ENCODE assay signal across 8 mouse cellular contexts in the genomic region with DNA sequence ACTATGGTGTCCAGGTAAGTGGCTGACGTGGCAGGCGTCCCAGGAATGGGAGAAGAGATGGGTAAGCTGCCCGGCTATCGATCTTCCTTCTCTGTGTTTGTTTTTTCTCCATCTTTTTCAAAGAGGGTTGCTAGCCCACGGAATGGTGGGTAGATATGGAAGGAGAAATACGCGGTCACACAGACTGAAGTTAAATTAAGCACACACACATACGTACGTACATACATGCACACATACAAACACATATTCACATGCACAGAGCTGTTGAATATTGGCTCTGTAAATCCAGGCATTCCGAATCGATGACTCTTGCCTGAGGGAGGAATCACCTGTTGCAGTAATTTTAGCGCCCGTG. TPM values are rescaled to one million over a fixed set of nuclear protein-coding genes. Genes with fewer than 3 reads are reported as not detected.
DNase-seq lines count a peak whose midpoint lies in the region; ATAC-seq and TF ChIP-seq lines count a peak whose summit lies in the region.

No protein-coding gene starts in this region.

- peak overlapping the region; percentile 96 for H3K27ac ChIP-seq in kidney, postnatal 0 days
- H3K27ac ChIP-seq in hindbrain, embryonic 15.5 days (replicated peaks) = peak overlapping the region; percentile 99
- peak overlapping the region; percentile 98 for H3K27ac ChIP-seq in midbrain, embryonic 15.5 days

- 8% methylated on average over 13 of the region's 13 CpGs for WGBS in kidney, postnatal 0 days
- WGBS in hindbrain, embryonic 15.5 days = 13% methylated on average over 13 of the region's 13 CpGs
- WGBS in midbrain, embryonic 15.5 days = 11% methylated on average over 13 of the region's 13 CpGs

- H3K36me3 ChIP-seq in kidney, postnatal 0 days (ENCODE audit: insufficient read depth, low read length) = no peaks in the 10 kb centered on the region
- H3K36me3 ChIP-seq in hindbrain, embryonic 15.5 days = peaks cover 15% of the 10 kb centered on the region; the same call in 1 of the 2 replicates
- H3K36me3 ChIP-seq in midbrain, embryonic 15.5 days (replicated peaks) = no peaks in the 10 kb centered on the region

- DNase-seq in kidney, postnatal 0 days (ENCODE audit: low spot score) = no peak
- DNase-seq in kidney, postnatal 25 days = no peak
- no peak for DNase-seq in layer of hippocampus, postnatal 14 days (ENCODE audit: low spot score in 2 of 2)
- no peak for DNase-seq in gastrocnemius, postnatal 14 days
- DNase-seq in right cerebral cortex, adult 2 months (ENCODE audit: low spot score in 2 of 2) = no peak

- H3K4me1 ChIP-seq in kidney, postnatal 0 days (replicated peaks; ENCODE audit: insufficient read depth, low read length) = peaks cover 8% of the 10 kb centered on the region; the same call in 1 of the 2 replicates
- peaks cover 34% of the 10 kb centered on the region for H3K4me1 ChIP-seq in hindbrain, embryonic 15.5 days (replicated peaks)
- H3K4me1 ChIP-seq in midbrain, embryonic 15.5 days = peaks cover 30% of the 10 kb centered on the region

- no peaks in the 10 kb centered on the region for H3K27me3 ChIP-seq in kidney, postnatal 0 days (ENCODE audit: insufficient read depth, low read length)
- no peaks in the 10 kb centered on the region for H3K27me3 ChIP-seq in hindbrain, embryonic 15.5 days
- H3K27me3 ChIP-seq in midbrain, embryonic 15.5 days (replicated peaks) = no peaks in the 10 kb centered on the region

- intact Hi-C loops in gastrocnemius, postnatal 14 days (cut with DNase I; ENCODE audit: low total_unique reads) = no loop called here

- TF ChIP-seq CTCF in kidney, postnatal 0 days (IDR thresholded peaks at IDR 0.05; ENCODE audit: low read depth) = no peak

- H3K9ac ChIP-seq in kidney, postnatal 0 days (ENCODE audit: low read depth, low read length) = peak overlapping the region; percentile 67
- H3K9ac ChIP-seq in hindbrain, embryonic 15.5 days = peak overlapping the region; percentile 93
- peak overlapping the region; percentile 50 for H3K9ac ChIP-seq in midbrain, embryonic 15.5 days

- H3K4me3 ChIP-seq in kidney, postnatal 0 days (replicated peaks; ENCODE audit: low read depth, low read length) = peak overlapping the region; percentile 75
- peak overlapping the region; percentile 89 for H3K4me3 ChIP-seq in hindbrain, embryonic 15.5 days
- H3K4me3 ChIP-seq in midbrain, embryonic 15.5 days = peak overlapping the region; percentile 69

- H3K9me3 ChIP-seq in kidney, postnatal 0 days (replicated peaks; ENCODE audit: low read length) = no peaks in the 10 kb centered on the region
- no peaks in the 10 kb centered on the region for H3K9me3 ChIP-seq in hindbrain, embryonic 15.5 days
- no peaks in the 10 kb centered on the region for H3K9me3 ChIP-seq in midbrain, embryonic 15.5 days

- no peak for ATAC-seq in kidney, postnatal 0 days (replicated peaks; ENCODE audit: low FRiP score, low read depth)
- ATAC-seq in common myeloid progenitor, adult 5-6 weeks (replicated peaks; ENCODE audit: low read depth, poor library complexity, severe bottlenecking) = peak; percentile 16; the same call in 1 of the 2 replicates
- ATAC-seq in hindbrain, embryonic 15.5 days (ENCODE audit: low FRiP score, low read depth) = no peak
- peak; percentile 51; the same call in 1 of the 2 replicates for ATAC-seq in midbrain, embryonic 15.5 days (replicated peaks)

- peak overlapping the region; percentile 85 for H3K4me2 ChIP-seq in kidney, postnatal 0 days (ENCODE audit: low read length)
- H3K4me2 ChIP-seq in hindbrain, embryonic 15.5 days = peak overlapping the region; percentile 81
- H3K4me2 ChIP-seq in midbrain, embryonic 15.5 days = peak overlapping the region; percentile 70

RNA-seq across cellular contexts. Expression of a gene that starts 25.6 kb away (rescaled TPM):
- not detected in 2 replicates for polyA plus RNA-seq in kidney, postnatal 0 days (2015; fragmentation: Nextera tagmentation; extraction: Ambion mirVana)
- not detected in 2 replicates for total RNA-seq in common myeloid progenitor, adult 5-6 weeks (2017)
- polyA plus RNA-seq in hindbrain, embryonic 15.5 days (2015; fragmentation: Nextera tagmentation; extraction: Ambion mirVana) = not detected in 2 replicates
- polyA plus RNA-seq in midbrain, embryonic 15.5 days (2015; fragmentation: Nextera tagmentation; extraction: Ambion mirVana) = not detected in 2 replicates
- total RNA-seq in layer of hippocampus, postnatal 14 days (2021) = not detected
- total RNA-seq in gastrocnemius, postnatal 14 days (2021) = not detected

RNA-seq across cellular contexts. Expression of a gene that starts 29.9 kb away (rescaled TPM):
- 0.26 and 0.31 TPM in 2 replicates for polyA plus RNA-seq in kidney, postnatal 0 days (2015; fragmentation: Nextera tagmentation; extraction: Ambion mirVana)
- 1.6 TPM in 1 of 2 replicates, not detected in the other for total RNA-seq in common myeloid progenitor, adult 5-6 weeks (2017)
- 133 and 147 TPM in 2 replicates for polyA plus RNA-seq in hindbrain, embryonic 15.5 days (2015; fragmentation: Nextera tagmentation; extraction: Ambion mirVana)
- 155 and 162 TPM in 2 replicates for polyA plus RNA-seq in midbrain, embryonic 15.5 days (2015; fragmentation: Nextera tagmentation; extraction: Ambion mirVana)
- 100 to 1,000 TPM; 151 to 159 TPM for total RNA-seq in layer of hippocampus, postnatal 14 days (2021)
- 1 to 10 TPM; 2.1 to 4.0 TPM for total RNA-seq in gastrocnemius, postnatal 14 days (2021)

RNA-seq across cellular contexts. Expression of a gene that starts 43.1 kb away (rescaled TPM):
- polyA plus RNA-seq in kidney, postnatal 0 days (2015; fragmentation: Nextera tagmentation; extraction: Ambion mirVana) = 0.04 and 0.05 TPM in 2 replicates
- 0.24 TPM in 1 of 2 replicates, not detected in the other for total RNA-seq in common myeloid progenitor, adult 5-6 weeks (2017)
- 0.12 and 0.29 TPM in 2 replicates for polyA plus RNA-seq in hindbrain, embryonic 15.5 days (2015; fragmentation: Nextera tagmentation; extraction: Ambion mirVana)
- 0.17 and 0.29 TPM in 2 replicates for polyA plus RNA-seq in midbrain, embryonic 15.5 days (2015; fragmentation: Nextera tagmentation; extraction: Ambion mirVana)
- total RNA-seq in layer of hippocampus, postnatal 14 days (2021) = under 1 TPM; 0.10 to 0.32 TPM
- 100 to 1,000 TPM; 204 to 220 TPM for total RNA-seq in gastrocnemius, postnatal 14 days (2021)

RNA-seq across cellular contexts. Expression of a gene that starts 47.4 kb away (rescaled TPM):
- polyA plus RNA-seq in kidney, postnatal 0 days (2015; fragmentation: Nextera tagmentation; extraction: Ambion mirVana) = 5.1 and 5.7 TPM in 2 replicates
- total RNA-seq in common myeloid progenitor, adult 5-6 weeks (2017) = 16.9 and 23.2 TPM in 2 replicates
- polyA plus RNA-seq in hindbrain, embryonic 15.5 days (2015; fragmentation: Nextera tagmentation; extraction: Ambion mirVana) = 5.5 and 6.6 TPM in 2 replicates
- 6.0 and 6.9 TPM in 2 replicates for polyA plus RNA-seq in midbrain, embryonic 15.5 days (2015; fragmentation: Nextera tagmentation; extraction: Ambion mirVana)
- 10 to 100 TPM; 16.0 to 19.7 TPM for total RNA-seq in layer of hippocampus, postnatal 14 days (2021)
- 1 to 10 TPM; 4.8 to 5.7 TPM for total RNA-seq in gastrocnemius, postnatal 14 days (2021)

Comparison
In these comparisons a context has a peak if more than half of its experiments do, and no peak if none do; other contexts are left out.
1. ATAC-seq: peak in common myeloid progenitor, adult 5-6 weeks (single experiment) and midbrain, embryonic 15.5 days (single experiment); none in kidney, postnatal 0 days (single experiment) and hindbrain, embryonic 15.5 days (single experiment).
2. RNA of a gene that starts 29.9 kb away (total RNA-seq): 151 to 159 TPM in layer of hippocampus, postnatal 14 days; 2.1 to 4.0 TPM in gastrocnemius, postnatal 14 days and 1.6 TPM in common myeloid progenitor, adult 5-6 weeks; every median in the first group is over 10 times any median in the second.
3. RNA of a gene that starts 43.1 kb away (total RNA-seq): 204 to 220 TPM in gastrocnemius, postnatal 14 days; 0.10 to 0.32 TPM in layer of hippocampus, postnatal 14 days and 0.24 TPM in common myeloid progenitor, adult 5-6 weeks; every median in the first group is over 100 times any median in the second.
4. Peak in every context shown above with its lines, with median percentiles within 50 percentile points of each other: H3K27ac ChIP-seq, H3K4me2 ChIP-seq, H3K4me3 ChIP-seq and H3K9ac ChIP-seq.